Mouse (Mus musculus) 3T3-L1 (cell line): ENCODE data around the gene Rnf157.
"Not testable (repeated sequence)": the region's sequence is repeated elsewhere in the genome, so short reads cannot be mapped to it uniquely, and the experiment has no call there.

Experiments used
- DNase-seq: peaks from one replicate; pipeline ENCODE4 v3.0.0-alpha.2; 2015; ENCODE audit warnings: low read depth, low spot score

Rnf157 gene

DNA sequence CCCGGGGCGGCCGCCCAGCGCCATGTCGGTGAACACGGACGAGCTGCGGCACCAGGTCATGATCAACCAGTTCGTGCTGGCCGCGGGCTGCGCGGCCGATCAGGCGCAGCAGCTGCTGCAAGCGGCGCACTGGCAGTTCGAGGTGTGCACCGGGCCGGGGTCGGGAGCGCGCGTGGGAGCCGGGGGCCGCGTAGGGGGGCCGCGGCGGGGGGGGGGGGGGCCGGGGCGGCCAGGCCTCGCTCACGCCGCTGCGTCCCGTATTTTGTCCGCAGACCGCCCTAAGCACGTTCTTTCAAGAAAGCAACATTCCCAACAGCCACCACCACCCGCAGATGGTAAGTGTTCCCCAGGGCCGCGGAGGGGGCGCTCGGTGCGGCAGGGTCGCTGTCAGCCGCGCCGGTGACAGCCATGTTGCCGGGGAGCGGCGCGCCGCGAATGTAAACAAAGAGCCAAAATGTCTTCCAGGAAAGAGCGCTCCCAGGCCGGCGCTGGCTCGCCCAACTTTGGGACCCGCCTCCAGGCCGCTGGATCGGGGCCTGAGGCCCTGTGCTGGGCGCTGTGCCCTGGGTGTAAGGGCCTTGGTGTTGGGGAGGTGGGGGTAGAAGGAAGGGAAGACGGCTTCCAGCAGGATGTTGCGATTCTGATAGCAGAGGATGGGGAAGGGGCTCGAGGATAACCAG lies 21.6 kb upstream of the Rnf157 start:
- DNase-seq = peak; percentile 71

DNA sequence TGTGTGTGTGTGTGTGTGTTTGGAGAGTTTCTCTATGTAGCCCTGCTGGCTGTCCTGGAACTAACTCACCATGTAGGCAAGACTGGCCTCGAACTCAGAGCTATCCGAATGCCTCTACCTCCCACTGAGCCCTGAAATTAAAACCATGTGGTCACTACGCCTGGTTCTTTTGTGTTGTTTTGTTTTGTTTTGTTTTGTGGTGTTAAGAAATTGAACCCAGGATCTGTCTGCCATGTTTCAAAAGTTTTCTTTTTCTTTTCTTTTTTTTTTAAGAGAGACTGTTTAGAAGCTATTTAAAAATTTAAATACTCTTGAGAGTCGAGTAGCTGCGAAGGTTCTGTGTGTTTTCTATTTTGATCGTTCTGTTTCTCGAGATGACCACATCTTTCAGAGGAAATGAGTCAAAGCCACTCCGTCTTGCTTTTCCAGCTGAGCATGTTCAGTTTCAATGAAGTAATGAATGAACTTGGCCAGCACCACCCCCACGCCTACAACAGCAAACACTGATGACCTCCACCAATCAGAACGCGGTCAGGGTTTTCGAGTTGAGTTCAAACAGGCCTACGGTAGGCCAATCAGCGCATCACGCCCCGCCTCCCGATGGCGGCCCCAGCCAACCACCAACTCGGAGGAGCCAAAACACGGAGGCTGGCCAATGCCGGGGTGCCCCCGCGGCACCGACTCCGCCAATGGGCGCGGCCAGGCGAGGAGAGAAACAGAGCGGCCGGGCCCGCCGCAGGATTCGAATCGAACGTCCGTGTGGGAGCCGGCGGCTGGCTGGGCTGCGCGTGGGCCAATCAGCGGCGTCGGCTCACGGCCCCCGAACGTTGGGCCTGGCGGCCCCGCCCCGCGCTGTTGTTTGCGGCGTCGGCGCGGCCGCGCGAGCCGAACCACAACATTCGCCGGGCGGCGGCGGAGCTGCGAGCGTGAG lies 20.8 kb upstream of the Rnf157 start, which contains the start of gene Ubald2:
Ubald2 (plus strand) TSS at position 739 of the 931 bp plus-strand sequence.
- peak; percentile 100 for DNase-seq

DNA sequence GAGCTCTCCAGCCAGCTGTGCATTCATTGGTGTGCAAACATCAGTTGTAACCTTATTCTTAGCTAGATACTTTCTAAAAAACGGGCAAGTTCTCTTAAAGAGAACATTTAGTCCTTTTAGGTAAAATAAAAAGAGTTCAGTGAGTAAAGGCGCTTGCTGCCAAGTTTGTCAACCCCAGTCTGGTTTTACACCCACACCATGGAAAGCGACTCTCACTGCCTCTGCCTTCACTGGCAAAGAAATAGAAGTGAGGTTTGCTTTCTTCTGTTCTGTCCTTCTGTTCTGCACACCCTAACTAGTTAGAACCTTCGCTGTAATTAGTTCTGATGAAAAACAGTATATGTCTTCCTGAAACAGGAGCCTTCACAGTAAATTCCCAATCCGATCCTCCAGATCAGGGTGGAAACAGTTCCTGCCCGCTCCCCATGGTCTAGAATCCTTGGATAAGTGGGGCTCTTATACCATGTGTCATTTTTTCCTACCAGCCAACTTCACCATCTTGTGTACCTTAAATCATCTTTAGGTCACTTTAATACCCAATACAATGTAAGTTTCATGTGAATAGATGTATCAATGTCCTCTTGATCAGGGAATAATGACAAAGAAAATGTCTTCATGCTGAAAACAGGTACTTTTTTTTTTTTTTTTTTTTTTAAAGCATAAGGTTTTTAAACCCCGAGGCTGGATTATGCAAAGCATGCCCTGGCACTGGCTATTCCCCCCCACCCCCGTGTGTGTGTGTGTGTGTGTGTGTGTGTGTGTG lies 19.9 kb upstream of the Rnf157 start:
- DNase-seq = peak; percentile 31

DNA sequence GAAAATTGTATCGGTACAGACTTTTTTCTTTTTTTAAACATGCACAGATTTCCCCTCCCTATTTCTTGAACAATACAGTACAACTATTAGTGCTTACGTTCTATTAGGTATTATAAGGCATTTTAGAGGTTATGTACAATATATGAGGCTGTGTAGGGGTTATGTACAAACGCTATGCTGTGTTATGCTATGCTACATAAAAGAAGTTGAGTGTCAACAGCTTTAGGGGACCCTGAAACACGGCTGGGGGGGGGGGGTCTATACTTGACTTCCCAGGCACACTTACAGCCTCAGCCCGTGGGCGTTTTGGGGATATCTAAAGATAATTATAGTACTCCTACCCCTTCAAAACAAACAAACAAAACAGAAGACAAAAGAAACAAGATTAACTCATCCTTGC lies 19.3 kb upstream of the Rnf157 start:
- no peak for DNase-seq

DNA sequence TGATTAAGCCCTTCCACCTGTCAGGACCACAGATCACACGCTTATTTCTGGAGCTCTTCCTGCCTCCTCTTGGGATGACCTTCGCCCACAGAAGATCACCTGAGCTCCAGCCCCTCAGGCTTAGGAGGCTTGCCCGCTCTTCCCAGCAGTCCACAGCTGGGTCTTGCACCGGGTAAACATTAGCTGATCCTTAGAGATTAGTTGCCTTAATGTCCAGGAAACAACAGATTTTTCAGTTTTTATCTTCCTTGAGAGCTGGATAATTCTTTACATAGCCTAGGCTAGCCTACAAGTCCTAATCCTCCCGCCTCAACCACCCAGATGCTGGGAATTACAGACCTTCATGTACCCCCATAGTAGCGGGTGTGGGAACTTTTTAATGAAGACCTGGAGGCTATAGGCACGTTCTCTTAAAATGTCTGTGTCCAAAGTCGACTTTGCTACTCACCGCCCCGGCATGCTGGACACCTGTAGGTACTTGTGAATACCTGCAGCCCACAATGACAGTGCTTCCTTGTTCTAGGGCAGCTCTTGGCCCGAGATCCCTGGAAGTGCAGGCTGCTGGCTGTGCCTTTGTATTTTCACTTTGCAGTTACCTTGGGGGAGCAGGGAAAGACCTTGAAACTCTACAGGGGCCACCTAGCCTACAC lies 18.7 kb upstream of the Rnf157 start:
- DNase-seq = no peak

DNA sequence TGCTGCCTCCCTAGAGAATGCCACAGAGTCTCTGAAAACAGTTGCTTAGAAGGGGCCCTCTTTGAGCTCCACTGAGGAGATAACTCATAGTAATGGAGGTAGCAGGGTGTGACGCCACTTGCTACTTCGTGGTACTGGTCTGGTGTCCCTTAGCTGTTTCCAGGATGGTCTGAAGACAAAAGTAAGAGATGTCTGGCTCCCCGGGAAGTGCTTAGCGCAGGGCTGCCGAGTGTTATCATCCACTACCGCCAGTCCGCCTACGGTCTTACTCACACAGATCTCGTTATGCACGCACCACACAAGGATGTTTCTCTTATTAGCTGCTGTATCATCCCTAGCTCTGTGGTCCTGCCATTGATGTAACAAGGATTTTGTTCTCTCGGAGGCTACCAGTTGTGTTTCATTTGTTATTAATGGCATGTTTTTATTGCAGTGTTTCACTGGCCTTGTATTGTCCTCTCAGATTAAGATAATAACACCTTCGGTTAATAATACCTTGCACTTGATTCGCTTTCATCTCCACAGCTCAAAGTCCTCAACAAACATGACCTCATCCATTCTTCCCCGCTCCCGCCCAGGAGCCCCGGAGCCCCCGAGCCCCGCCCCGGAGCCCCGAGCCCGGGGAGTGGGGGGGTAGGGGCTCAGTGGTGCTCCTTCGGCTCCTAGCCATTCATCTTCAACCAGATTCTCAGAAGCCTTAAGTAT lies 18.0 kb upstream of the Rnf157 start:
- no peak for DNase-seq

DNA sequence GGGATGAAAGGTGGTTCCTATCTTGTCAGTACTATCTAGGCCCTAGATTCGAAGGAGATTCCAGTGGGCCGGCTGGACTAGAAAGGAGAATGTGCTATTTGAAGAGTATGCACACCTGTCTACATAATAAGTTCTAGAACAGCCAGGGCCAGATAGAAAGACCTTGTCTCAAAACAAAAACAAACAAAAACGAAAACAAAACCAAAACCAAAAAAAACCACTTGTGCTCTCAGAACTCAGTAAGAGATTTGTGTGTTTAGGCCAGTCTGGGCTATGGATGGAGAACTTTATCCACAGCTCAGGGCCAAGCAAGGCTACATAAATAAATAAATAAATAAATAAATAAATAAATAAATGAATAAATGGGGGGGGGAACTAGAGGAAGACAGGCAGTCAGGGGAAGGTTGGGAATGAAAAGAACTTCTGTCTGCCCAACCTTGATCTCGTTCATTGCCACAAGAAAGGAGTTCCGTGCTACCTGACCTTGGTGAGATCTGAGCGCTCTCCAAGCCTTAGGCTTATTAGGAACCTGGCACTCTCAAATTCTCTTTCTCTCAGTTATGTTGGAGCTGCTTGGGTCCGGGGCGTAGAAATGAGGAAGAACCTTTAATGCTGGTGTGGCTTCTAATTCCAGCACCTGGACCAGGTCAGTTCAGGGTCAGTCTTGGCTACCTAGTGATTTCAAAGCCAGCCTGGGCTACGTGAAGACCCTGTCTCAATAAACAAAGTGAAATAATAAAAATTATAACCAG lies 17.2 kb upstream of the Rnf157 start:
- no peak for DNase-seq

DNA sequence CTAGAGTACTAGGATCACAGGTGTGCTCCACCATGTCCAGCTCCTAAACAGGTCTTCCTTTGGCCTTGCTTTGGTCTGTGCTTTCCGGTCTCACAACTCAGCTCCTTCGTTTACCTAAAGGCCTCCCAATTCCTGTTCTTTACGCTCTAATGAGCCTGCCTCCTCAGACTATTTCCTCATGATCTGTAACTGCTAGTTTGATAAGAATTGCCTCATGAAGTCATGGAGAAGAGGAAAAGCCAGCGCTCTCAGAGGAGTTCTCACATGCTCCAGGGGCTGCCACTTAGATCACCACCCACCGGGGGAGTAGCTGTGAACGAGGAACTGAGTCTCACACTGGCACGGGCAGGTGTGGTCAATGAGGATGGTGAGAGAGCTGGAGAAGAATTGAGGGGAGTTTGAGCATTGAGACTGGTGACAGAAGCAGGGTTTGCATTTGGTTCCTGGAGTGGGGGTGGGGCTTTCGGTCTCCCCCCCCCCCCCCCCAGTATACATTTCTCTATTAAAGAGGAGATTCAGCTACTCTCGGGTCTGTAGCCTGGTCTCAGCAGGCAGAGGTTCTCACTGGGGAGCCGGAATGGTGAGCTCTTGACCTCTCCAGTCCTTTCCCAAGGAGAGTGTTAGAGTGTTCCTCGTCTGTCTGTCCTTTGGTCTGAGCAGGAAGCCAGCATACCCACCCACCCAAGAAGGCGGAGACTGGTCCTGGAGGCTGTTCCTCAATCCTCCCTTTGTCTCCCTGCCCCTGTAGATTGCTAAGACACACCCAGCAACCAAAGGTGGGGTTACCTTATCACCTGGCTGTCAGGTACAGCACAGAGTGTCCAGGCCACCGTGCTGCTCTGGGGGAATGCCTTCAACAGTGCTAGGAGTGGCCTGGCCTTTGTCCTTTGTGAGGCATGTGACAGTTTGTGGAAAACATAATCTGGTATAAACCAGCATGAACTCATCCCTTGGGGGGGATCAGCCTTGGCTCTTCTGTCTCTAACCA lies 16.3 kb upstream of the Rnf157 start:
- no peak for DNase-seq

DNA sequence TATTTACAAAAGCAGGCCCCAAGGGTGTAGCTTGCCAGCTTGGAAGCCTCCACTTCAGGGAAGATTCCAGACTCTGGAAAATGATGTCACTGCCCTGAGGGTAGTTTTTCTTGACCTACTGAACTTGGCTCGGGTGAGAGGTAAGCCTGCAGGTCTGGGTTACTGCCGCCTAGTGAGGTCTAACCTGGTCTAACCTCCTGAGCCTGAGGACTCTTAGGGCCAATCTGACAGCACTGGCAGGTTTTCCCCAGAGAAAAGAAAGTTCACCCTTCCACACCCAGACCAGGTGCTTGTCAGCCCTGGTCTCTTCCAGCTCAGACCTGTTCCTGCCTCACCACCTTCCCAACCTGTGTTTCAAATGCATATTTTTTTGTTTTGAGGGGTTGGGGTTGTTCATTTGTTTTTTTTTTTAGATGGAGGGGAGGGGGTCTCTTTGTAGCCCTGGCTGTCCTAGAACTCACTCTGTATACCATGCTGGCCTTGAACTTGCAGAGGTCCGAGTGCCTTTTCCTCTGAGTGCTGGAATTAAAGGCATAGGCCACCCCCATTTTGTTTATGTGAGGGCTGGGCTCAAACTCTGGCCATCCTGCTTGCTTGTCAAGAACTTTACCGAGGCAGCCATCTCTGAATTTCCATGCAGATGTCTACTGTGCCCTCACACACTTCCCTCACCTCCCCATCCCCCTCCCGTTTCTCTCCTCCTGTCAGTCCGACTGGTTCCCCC lies 14.2 kb upstream of the Rnf157 start:
- peak; percentile 22 for DNase-seq

DNA sequence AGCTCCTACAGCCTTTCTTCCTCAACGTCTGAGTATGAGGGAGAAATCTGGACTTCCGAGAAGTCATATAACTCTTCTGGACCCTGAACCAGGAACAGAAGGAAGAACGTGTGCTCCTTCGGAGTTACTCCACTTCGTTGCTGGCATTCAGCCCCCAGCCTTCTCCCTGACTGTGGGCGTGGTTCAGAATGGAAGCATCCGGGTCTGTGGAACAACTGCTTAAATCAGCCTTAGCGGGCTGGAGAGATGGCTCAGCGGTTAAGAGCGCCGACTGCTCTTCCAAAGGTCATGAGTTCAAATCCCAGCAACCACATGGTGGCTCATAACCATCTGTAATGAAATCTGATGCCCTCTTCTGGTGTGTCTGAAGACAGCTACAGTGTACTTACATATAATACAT lies 13.5 kb upstream of the Rnf157 start:
- not testable (repeated sequence) for DNase-seq

DNA sequence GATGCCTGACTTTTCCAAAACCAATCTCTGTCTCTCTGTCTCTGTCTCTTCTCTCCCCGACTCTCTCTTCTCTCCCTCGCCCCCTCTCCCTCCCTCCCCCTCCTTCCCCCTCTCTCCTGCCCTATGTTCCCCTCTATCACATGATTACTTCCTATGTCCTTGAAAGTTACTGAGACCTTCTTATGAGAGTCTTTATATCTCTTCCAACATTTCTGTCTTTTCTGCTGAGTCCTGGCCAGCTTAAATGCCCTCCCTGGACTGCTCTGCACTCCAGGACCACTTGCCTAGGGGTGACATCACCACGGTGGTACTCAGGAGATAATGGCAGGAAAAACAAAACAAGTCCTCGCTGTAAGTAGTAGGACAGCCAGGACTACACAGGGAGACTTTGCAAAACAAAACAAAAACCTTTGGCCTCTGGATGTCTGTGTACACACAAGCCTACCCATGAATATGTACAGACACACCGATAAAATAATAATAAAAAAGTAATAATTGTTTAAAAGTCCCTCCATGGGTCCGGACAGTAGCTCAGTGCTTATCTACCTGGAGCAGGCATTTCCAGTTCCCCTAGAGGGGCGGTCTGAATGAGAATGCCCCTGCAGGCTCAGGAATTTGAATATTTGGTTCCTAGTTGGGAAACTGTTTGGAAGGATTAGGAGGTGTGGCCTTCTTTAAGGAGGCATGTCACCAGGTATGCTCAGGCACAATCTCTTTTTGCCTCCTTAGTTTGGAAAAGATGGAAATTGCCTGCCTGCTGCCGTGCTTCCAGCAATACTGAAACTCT lies 12.0 kb upstream of the Rnf157 start:
- no peak for DNase-seq

DNA sequence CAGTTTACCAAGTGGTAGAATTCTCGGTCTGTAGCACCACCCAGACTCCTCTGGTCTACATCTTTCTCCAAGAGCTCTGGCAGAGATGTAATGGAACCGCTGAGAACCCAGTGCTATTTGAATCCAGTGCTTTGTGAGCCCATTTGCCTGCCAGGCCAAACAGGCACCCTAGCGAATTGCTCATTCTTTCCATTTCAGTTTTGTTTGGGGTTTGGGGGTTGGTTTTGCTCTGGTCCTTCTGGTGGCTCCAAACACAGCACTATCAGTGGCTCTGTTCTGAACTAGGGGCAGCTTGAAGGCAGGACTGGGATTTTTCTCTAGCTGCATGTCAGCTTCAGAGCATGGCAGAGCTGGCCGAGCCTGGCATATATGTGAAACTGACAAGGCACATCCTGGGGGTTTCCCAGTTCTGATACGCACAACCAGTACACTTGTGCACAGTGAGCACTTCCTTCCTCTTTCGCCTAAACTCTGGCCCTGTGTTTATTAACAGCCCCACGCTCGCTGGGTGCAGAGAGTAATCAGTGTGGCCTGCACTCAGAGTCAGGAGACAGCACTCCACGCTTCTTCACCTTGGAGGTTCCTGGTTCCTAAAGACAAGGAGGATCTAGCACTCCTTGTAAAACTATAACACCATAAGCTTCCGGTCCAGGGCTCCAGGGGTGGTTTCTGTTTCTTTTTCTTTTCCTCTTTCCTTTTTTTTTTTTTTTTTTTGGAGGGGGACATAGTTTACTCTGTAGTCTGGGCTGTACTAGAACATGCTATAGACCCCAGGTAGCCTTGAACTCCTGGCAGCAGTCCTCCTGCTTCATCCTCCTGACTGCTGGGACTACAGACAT lies 11.2 kb upstream of the Rnf157 start:
- DNase-seq = no peak

DNA sequence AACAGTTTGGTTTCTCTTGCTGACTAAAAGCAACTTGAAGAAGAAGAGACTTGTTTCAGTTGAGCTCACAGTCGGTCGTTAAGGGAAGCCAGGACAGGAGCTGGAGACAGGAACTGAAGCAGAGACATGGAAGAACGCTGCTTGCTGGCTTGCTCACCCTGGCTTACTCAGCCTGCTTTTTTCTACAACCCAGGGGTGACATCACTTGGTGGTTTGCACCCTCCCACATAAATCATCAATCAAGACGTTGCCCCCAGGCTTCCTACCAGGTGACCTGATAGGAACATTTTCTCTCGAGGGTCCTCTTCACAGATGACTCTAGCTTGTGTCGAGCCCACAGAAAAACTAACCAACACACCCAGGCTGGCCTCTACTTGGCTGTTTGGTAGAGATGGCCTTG lies 10.4 kb upstream of the Rnf157 start:
- DNase-seq = no peak

DNA sequence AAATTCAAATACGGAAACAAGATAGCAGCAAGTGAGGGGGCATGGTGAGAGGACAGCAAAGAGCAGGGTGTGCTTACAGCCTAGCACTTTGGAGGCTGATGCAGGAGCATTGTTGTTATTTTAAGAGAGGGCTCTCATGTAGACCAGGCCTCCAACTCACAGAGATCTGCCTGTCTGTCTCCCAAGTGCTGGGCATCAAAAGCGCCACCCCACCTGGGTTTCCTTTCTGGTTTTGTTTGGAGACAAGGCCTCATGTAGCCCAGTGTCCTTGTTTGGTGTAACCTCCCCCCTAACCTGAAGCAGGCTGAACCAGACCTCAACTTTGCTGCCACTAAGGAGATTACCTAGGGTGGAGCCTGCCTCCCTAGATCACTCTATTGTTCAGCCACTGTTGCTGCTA lies 9.7 kb upstream of the Rnf157 start:
- no peak for DNase-seq

DNA sequence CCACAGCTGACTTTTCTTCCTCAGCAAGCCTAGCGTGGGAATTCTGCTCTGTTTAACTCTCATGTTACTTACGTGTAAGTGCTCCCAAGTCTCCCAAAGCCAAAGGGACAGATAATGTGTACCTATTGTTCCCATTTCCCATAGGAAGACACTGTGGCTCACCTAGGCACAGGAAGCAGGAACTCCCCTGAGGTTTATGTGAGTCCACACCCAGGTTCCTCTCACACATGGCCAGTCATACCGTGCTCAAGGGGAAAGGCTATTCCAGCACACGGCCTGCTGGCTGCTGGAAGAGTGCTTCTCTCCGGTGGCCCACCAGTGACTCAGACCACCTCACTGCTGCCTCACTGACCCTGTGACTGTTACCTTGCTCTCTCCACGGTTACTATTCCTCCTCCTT lies 8.3 kb upstream of the Rnf157 start:
- DNase-seq = no peak

DNA sequence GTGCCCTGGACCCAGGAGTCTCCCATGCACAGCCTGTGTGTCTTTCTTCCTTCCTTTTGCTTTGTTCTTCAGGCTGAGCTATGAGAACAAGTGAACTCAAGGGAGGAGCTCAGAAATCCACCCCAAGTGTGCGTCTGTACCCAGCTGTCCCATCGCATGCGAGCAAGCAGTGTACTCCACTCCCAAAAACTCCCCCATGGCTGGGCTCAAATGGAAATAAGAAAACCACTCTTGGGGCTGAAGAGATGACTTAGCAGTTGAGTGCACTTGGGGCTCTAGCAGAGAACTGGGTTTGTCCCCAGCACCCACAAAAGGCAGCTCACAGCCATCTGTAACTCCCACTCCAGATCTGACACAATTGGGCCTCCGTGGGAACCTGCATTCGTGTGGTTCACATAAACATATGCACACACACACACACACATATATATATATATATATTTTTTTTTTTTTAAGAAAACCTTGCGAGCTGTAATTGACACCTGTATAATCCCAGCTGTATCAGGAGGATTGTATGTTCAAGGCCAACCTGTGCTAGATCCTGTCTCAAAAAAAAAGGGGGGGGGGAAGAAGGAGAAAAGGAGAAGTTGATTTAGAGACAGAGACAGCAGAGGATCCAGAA lies 6.1 kb upstream of the Rnf157 start:
- DNase-seq = no peak
